Mouse (Mus musculus) 416B (cell line): ENCODE data around the gene Gmpr2.

Experiments used
- DNase-seq: peaks from one replicate; pipeline ENCODE4 v3.0.0; 2011; ENCODE audit warnings: low read depth

Gmpr2 gene

DNA sequence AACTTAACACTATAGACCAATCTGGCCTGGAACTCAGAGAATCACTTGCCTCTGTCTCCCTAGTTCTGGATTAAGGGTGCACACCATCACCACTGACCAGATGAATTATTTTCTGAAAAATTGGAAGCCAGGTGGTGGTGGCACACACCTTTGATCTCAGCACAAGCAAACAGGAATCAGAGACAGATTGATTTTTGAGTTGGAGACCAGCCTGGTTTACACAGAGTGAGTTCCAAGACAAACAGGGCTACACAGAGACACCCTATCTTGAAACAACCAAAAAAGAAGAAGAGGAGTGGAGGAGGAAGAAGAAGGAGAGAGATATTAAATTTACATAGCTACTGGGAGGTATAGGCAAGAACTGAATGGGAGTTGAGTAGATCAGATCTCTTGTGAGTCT lies 54.5 kb downstream of the Gmpr2 start:
- DNase-seq, result no peak

DNA sequence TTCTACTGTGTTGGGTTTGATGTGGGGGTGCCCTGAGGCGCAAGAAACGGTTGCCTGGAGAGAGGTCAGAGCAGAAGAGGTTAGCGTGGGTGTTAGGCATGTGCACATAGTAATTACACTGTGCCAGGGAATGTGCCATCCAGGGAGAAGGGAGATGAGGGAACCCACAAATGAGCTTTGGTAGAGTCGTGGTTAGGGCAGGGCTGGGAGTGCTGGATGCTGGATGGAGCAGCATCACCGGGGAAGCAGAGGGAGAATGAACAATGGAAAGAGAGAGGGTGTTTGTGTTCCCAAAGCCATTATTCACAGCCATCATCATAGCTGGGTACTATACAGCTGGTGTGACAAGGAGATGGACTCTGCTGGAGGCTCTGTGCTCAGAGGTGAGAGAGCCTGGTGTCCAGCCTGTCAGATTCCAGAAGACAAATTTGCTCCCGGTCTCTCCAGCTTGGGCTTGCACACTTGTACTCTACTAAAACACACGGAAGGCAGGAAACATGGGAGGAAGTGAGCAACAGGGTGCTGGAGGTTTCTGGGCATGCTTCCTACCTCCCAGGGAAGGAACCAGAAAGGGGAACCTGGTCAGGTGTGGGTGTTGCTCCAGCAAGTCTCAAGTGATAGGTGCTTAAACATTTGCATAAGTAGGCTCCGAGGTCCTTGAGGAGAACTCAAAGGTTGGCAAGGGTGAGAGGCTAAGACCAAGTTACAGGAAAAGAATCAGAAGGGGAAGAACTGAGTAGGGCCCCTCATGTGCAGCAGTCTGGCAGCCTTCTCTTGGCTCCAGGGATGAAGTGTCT lies 56.3 kb downstream of the Gmpr2 start:
- DNase-seq, result no peak
